Mouse (Mus musculus): ENCODE data around the gene Taar8c. TPM values are rescaled to one million over a fixed set of nuclear protein-coding genes. Genes with fewer than 3 reads are reported as not detected.

The Taar8c gene
- not detected for total RNA-seq (2023)

GRCm38 (mm10) chr10:24101812-24102211 is at the start of gene Taar8c:
Taar8c (minus strand) TSS chr10:24101912.

DNA sequence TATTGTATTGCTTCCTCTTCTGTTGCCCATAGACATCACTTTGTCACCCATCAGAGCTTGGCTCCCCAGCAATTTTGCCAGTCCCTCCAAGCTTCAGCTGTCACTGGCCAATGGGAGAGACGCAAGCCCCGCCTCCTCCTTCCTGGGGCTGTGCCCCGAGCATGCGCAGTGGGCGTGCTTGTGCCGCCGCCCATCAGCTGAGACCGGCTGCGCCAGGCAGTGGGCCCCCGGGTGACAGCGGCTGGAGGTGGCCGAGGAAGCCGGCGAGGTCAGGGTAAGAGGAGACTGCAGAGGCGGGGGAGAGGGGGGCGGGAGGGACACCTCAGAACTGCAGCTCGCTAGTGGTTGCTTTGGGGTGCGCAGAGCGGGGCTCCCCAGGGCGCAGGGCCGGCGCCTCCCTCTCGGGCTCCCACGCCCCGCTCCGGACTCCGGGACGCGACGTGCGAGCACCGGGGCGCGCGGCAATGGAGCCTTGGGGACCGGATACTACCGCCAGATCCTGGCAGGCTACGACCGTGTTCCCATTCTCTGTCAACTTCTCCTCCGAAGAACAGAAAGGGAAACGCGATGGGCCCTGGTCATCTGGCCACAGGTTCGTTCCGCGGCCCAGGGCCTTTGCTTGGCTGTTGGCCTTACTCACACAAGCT is 47.5 kb upstream of the Taar8c start, which contains the start of gene Stx7:
Stx7 (plus strand) TSS at position 168 of the 647 bp plus-strand sequence.

GRCm38 (mm10) chr10:24109434-24109833 is 7.7 kb upstream of the Taar8c start, which contains the start of gene Taar9:
Taar9 (minus strand) TSS chr10:24109534.

DNA sequence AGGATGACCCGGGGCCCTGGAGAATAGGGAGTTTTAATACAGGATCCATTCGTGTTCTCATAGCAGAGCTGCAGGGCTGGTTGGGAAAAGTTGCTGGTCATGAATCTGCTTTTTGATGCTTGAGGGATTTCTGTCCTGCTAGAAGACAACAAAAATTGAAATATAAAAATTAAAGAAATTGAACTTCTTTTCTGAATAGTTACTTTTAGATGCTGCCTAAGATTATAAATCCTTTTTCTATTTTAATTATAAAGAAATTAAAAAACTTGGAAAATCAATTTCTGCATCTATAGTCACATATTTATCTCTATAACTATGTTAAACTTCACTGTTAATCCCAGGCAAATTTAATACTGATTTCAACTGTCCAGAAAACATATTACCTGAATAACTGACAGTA is 9.5 kb downstream of the Taar8c start, which contains the start of gene Taar8b:
Taar8b (minus strand) TSS at position 101 of the 400 bp plus-strand sequence.

DNA sequence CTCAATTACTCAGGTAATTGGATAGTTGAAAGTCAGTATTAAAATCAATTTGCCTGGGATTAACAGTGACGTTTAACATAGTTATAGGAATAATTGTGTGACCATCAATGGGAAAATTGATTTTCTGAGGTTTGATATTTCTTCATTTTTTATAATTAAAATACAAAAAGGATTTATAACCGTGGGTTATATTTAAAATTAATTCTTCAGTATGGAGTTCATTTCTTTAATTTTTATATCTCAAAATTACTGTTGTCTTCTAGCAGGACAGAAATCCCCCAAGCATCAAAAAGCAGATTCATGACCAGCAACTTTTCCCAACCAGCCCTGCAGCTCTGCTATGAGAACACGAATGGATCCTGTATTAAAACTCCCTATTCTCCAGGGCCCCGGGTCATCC is 25.5 kb downstream of the Taar8c start, which contains the start of gene Taar8a:
Taar8a (plus strand) TSS at position 301 of the 400 bp plus-strand sequence.

Other genes with a start within 250 kb of the Taar8c start
- gene Vnn1, start 207.2 kb downstream of the Taar8c start, total RNA-seq (2023) = not detected
- not detected for gene Taar1, start 181.6 kb downstream of the Taar8c start, total RNA-seq (2023)
- gene Taar2, start 163.3 kb downstream of the Taar8c start, total RNA-seq (2023) = not detected
- gene Taar3, start 152.4 kb downstream of the Taar8c start, total RNA-seq (2023) = not detected
- not detected for gene Taar4, start 141.4 kb downstream of the Taar8c start, total RNA-seq (2023)
- not detected for gene Taar5, start 131.2 kb downstream of the Taar8c start, total RNA-seq (2023)
- not detected for gene Taar6, start 116.3 kb downstream of the Taar8c start, total RNA-seq (2023)
- not detected for gene Taar7a, start 108.4 kb downstream of the Taar8c start, total RNA-seq (2023)
- not detected for gene Taar7b, start 102.0 kb downstream of the Taar8c start, total RNA-seq (2023)
- not detected for gene Taar7d, start 74.7 kb downstream of the Taar8c start, total RNA-seq (2023)
- gene Taar7e, start 64.3 kb downstream of the Taar8c start, total RNA-seq (2023) = not detected
- gene Taar7f, start 52.4 kb downstream of the Taar8c start, total RNA-seq (2023) = not detected
- gene Taar8a, start 25.4 kb downstream of the Taar8c start, total RNA-seq (2023) = not detected
- gene Taar8b, start 9.6 kb downstream of the Taar8c start, total RNA-seq (2023) = not detected
- not detected for gene Taar9, start 7.6 kb upstream of the Taar8c start, total RNA-seq (2023)
- 10 to 100 TPM; 21.0 to 21.9 TPM for gene Stx7, start 47.4 kb upstream of the Taar8c start, total RNA-seq (2023)
- not detected for gene Moxd1, start 121.6 kb upstream of the Taar8c start, total RNA-seq (2023)